Mouse (Mus musculus): ENCODE data around the gene Exoc3l2.

GRCm38 (mm10) chr7:19464367-19465307 is 1.5 kb downstream of the Exoc3l2 start:
- TF ChIP-seq CTCF (conservative IDR thresholded peaks at IDR 0.05; ENCODE audit: insufficient read depth, insufficient read length, low read depth, low read length), result no peak
- TF ChIP-seq POLR2A (IDR thresholded peaks at IDR 0.05; ENCODE audit: low read depth, low read length), result no peak

Data from kidney, adult 2 months (tissue).